Mouse (Mus musculus): Measurements from ENCODE around the gene Cd40lg.

Cd40lg gene

DNA sequence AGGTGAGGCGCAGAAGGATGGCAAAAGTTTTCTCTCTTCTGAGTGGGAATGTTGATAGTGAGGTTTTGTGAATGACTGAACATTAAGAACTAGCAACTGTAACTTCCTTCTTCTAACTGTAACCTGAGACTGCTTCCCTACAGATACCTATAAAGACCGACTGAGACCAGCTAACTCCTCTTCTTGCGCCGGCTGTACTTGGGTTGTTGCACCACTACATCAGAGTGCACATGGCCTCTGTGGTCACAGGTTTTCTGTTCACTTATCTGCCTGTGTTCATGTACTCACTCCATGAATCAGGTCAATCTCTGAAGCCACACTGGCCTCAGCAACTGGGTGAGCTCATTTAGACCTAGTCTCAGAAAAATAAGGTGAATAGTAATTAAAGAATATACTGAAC is 51.6 kb downstream of the Cd40lg start:
- DNase-seq (ENCODE audit: low read depth), result no peak
